Mouse (Mus musculus) kidney, adult 2 months (tissue): ENCODE results near the gene Nup62.

Source experiments
- CTCF ChIP-seq: fragments of 200-500 bp; conservative IDR thresholded peaks from 2 replicates; pipeline ENCODE4 v1.5.1; 2011; ENCODE audit warnings: low read depth, mild to moderate bottlenecking, control low read depth, low read length, moderate library complexity, mixed read lengths; ENCODE audit not compliant: insufficient read depth, insufficient read length
- POLR2A ChIP-seq: fragments of 200-500 bp; IDR thresholded peaks from one replicate; pipeline ENCODE4 v1.6.1; 2011; ENCODE audit warnings: low read depth, low read length, control low read depth

- TF ChIP-seq CTCF: no peak
- TF ChIP-seq POLR2A: no peak
These were observed 7.0 kb upstream of the Nup62 start for GRCm38 (mm10) chr7:44808927-44809326.
